Mouse (Mus musculus): ENCODE results near the gene Rdh1. TPM values are rescaled to one million over a fixed set of nuclear protein-coding genes. Genes with fewer than 3 reads are reported as not detected.

The Rdh1 gene
- total RNA-seq (2021) = under 1 TPM in 1 of 2 experiments, not detected in 1; 0.08 TPM

DNA sequence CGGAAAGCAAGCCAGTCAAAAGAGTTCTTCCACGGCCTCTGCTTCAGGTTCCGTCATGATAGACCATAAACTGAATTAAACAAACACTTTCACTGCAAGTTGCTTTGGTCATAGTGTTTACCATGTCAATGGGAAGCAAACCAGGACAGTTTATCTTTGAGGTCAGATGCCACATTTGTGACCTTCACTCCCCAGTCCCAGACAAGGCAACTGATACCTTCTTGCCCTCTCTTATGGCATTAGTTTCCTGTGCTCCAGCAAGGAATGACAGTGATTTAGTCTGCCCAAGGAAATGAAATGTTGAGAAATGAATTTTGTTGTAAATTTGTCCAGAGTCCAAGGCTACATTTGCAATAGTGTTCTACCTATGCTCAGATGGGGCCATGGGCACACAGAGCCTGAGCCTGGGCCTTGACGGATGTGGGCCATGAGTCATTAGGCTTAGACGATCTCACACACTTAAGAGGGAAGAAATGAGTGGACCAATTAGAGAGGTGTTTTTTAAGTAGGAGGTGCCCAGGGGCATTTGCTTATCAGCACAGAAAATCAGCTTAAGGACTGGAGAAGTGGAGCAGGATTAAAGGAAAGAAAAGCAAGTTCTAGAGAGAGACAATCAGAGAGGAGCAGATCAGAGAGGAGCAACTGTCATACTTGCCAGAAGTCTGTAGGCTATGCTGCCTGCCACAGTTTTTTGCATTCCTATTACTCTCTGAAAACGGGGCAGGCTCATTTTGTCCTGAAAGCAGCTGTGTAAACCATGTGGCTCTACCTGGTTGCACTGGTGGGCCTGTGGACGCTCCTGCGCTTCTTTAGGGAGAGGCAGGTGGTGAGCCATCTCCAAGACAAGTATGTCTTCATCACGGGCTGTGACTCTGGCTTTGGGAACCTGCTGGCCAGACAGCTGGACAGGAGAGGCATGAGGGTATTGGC, at the start of gene Rdh1, which contains the start of gene Rdh16f1:
Gene Rdh1 (plus strand): TSS at position 541 of the 930 bp plus-strand sequence.
Gene Rdh16f1 (plus strand): TSS at position 607 of the 930 bp plus-strand sequence.
- no peak for DNase-seq (ENCODE audit: low spot score)
- intact Hi-C loops (cut with DNase I) = no loop called here

DNA sequence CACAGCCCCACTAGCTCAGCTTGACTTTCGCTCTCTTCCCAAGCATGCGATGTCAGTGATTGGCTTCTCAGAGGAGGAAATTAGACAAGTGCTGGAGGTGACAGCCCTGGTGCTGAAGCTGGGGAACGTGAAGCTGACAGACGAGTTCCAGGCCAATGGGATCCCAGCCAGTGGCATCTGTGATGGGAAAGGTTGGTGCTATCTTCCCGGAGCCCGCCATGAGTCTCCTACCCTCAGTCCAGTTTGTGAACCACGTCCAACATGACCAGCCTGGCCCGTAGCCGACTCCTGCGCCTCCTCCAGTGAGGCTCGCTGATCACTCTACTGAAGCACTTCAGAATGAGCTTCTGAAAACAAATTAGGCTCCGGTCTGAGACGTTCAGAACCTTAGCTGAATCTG, 49.2 kb upstream of the Rdh1 start:
- intact Hi-C loops (cut with DNase I) = no loop called here
- no peak for DNase-seq (ENCODE audit: low spot score)

DNA sequence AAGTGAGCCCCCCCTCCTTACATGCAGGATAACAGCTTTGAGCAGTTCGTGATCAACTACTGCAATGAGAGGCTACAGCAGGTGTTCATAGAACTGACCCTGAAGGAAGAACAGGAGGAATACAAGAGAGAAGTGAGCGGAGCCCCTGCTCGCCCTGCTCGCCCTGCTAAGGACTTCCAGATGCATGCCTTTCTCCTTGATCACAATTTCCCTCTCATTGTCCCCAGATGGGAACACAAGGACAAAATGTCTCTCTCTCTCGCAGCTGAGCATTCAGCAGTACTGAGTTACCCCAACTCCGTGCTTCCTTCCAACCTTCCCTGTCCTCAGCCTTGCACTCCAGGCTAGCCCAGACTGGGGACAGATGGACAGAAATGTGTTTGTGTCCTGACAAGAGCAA, 46.8 kb upstream of the Rdh1 start:
- DNase-seq (ENCODE audit: low spot score) = no peak
- intact Hi-C loops (cut with DNase I) = no loop called here

DNA sequence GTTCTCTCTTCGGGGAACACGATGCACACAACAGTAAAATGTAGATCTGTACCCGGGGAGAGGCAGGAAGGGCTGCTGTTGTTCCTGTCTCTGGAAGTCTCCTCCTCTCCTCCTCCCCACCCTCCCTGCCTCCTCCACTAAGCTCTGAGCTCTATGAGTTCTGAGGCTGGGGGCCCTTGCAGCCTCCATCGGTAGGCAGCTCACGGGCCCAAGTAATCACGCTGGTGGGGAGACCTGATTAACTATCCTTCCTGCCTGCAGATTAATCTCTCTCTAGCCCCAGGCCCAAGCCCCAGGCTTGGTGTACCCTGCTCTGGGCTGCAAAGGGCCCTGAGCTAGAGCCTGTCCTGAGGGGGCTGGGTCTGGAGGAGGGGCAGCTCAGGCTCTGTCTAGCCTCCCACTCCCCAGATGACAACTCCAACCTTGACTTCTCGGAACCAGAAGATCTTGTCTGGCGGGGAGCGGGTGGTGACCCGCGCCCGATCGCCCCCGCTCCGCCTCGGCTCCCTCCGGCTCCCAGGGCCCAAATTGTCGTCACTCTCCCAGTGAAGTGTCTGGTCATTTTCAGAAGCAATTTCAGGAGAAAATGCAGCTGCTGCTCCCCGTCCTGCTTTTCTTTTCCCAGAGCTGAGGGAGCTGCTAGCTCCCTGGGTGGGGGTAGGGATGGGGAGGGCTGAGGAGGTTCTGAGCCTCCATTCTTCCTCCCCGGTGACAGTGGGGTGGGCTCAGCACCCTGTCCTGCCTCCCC, 37.7 kb upstream of the Rdh1 start:
- intact Hi-C loops (cut with DNase I) = no loop called here
- no peak for DNase-seq (ENCODE audit: low spot score)

DNA sequence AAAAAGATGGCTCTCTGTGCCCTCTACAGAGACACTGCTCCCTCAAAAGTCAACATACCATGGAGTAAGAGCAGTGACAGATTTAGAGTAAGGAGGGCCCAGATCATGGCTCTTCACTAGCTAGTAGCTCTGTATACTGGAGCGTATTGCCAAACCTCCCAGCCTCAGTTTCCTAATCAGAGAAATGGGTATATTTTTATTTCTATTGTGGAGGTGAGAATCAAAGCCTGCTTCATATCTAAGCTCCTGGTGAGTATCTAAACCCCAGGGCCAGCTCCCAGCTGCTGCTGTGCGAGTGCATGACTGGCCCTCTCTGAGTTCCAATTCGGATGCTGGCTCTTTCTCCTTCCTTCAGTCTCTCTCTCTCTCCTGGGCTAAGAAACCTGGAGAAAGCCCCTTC, 35.3 kb upstream of the Rdh1 start, which contains the start of gene Tac2:
Gene Tac2 (plus strand): TSS at position 301 of the 400 bp plus-strand sequence.
- intact Hi-C loops (cut with DNase I) = no loop called here
- DNase-seq (ENCODE audit: low spot score) = no peak

DNA sequence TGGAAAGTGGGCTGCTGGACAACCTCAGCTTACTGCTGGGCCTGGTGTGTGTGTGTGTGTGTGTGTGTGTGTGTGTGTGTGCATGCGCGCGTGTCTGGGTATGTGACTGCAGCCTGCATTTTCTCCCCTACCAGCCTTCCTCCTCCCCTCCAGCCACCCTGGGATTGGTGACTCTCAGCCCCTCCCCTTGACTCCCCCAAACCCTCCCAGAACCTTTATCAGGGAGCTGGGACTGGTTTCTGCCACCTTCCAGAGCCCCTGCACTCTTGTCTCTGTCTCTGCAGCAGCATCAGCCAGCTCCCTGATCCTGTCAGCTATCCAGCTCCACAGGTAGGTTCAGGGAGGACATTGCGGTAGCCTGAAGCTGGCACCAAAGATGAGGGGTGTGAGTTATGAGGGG, 34.4 kb upstream of the Rdh1 start:
- DNase-seq (ENCODE audit: low spot score) = no peak
- intact Hi-C loops (cut with DNase I) = no loop called here

DNA sequence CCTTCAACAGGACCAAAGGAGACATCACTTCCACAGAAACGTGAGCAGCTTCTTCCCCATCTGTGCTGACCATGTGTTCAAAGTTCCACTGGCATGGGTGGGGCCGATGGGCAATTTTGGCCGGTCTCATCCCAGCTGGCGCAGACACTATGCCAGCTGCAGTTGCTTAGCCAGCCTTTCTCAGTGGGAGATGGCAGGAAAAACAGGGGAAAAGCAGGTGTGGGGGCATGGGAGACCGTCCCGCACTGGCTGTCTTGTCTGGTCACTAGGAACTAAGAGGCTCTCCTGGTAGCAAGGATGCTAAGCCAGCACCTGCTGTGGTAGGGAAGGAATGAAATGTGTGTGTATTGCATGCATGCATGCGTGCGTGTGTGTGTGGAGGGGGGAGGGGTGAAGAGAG, 31.1 kb upstream of the Rdh1 start:
- DNase-seq (ENCODE audit: low spot score) = no peak
- intact Hi-C loops (cut with DNase I) = no loop called here

DNA sequence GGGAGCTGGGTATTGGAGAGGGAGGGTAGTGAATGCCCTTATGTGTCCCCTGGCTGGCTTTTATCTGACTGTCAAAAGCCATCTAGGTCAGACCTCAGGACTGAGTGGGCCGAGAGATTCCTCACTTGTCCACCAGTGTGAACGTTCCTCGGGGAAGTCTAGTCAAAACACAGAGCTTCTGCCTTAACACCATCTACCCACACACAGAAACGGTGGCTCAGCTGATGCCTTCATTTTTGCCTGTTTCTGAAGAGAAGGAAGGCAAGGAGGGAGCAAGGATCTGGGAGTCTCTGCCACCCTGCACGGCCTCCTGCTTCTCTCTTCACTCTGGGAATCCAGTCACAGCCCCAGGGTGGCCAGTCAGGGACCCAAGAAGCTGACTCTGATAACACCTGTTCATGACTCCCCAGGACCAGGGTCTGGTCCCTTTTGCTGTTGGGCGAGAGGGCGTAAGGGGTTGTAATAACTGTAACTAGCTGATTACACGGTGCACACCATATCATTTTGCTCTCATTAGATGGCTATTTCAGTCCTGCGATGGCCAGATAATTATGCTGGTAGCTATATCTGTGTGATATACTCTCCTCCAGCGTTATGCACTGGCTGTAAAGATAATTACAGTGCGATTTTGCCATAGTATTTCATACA, 29.1 kb upstream of the Rdh1 start:
- DNase-seq (ENCODE audit: low spot score) = no peak
- intact Hi-C loops (cut with DNase I) = no loop called here

DNA sequence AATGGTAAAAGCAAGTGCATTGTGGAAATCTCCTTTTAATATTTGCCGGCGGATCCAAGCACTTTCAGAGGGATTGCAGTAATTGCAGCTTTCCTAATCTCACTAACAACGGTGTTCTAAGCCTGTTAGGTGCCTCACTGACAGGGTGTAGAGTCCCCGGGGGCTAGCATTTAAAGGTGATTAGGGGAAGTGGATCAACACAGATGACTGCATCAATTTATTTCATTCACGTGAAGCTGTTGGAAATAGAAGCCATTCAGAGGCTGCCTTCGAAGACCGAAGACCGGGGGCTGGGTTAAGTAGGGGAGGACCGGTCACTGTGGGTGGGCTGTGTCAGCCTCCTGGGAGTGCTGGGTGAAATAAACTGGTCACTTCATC, 28.6 kb upstream of the Rdh1 start:
- no peak for DNase-seq (ENCODE audit: low spot score)
- intact Hi-C loops (cut with DNase I) = no loop called here

DNA sequence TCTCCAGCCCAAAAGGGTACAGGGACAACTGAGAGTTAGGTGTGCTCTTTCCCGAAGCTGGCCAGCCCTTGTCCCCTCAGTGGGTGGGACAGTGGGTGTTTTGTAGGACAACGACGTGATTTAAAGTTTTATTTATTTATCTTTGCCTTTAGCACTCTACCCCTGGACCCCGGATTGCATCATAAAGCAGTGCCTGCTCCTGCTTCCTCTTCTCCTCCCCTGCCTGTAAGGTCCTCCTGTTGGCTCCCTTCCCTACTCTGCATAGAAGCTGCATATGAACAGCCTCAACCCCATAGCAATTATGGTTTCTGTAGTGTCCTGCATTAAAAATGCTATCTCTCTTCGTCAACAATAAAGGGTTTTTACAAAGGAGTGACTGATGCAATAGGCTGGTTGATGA, 28.1 kb upstream of the Rdh1 start:
- intact Hi-C loops (cut with DNase I) = no loop called here
- DNase-seq (ENCODE audit: low spot score) = no peak

DNA sequence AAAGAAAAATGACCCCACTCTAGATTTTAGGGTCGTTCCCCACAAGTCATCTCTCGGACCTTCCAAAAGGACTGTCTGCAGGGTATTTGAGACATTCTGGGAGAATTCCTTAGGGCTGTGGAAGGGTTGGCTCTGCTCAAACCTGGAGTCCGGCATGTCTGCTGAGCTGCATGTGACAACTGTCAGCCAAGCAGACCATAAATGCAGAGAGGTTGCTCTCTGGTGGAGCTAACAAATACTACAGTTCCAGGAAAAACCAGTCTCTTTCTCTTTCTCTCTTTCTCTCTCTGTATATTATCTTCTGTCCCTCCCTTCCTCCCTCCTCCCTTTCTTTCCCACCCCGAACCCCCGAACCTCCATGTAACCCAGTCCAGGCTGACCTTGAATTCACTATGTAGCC, 25.1 kb upstream of the Rdh1 start:
- no peak for DNase-seq (ENCODE audit: low spot score)
- intact Hi-C loops (cut with DNase I) = no loop called here

DNA sequence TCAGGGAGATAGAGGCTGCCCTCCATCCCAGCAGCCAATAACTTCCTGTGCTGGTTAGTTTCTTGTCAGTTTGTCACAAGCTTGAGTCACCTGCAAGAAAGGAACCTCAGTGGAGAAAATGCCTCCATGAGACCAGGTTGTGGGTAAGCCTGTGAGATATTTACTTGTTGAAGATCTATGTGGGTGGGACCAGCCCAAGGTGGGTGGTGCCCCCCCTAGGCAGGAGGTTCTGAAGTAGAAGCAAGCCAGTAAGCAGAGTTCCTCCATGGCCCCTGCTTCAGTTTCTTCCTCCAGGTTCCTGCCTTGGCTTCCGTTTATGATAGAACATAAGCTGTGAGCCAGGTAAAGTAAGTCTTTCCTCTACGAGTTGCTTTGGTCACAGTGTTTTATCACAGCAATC, 23.3 kb upstream of the Rdh1 start:
- intact Hi-C loops (cut with DNase I) = loop anchor here (5.0 kb wide), 2 partner anchors 39 to 94 kb away; partner anchors contain the start of gene Stat6
- no peak for DNase-seq (ENCODE audit: low spot score)

DNA sequence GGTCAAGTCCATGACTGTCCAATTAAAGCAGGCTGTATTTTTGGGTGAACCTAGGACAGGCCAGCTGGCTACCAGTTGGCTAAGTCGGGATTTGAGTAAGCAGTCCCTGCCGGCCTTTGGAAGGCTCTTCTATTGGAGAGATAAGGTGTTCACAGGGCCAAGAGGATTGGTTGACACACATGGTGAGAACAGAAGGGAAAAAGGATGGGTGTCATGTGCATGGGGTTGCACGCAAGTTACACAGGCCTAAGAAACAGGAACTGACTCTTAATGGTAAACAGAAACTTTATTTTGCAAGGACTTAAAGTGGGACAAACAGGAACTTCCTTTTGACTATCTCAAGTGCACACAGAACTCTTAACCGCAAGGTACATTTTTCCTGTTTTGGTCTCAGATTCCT, 22.6 kb upstream of the Rdh1 start:
- no peak for DNase-seq (ENCODE audit: low spot score)
- intact Hi-C loops (cut with DNase I) = loop anchor here (1.0 to 5.0 kb wide), 3 partner anchors 40 to 198 kb away; partner anchors contain the start of gene Stat6

DNA sequence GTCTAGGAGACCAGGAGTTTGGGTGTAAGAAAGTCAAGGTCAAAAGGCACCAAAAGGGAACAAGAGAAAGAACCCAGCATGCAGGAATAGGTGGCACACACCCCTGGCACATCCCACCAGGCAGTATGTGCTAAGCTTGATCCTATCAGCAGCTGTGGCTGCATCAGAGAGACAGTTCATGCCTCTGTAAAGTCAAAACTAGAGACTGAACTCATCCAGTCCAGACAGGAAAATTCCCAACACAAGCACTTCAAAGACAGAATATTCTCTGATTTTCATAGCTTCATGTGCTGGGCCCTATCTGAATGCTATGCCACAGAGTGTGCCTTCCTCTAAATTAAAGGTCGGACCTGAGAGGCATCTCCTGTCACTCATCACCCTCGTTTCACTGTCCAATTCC, 22.0 kb upstream of the Rdh1 start:
- intact Hi-C loops (cut with DNase I) = loop anchor here (1.0 to 5.0 kb wide), 3 partner anchors 40 to 198 kb away; partner anchors contain the start of gene Stat6
- no peak for DNase-seq (ENCODE audit: low spot score)

DNA sequence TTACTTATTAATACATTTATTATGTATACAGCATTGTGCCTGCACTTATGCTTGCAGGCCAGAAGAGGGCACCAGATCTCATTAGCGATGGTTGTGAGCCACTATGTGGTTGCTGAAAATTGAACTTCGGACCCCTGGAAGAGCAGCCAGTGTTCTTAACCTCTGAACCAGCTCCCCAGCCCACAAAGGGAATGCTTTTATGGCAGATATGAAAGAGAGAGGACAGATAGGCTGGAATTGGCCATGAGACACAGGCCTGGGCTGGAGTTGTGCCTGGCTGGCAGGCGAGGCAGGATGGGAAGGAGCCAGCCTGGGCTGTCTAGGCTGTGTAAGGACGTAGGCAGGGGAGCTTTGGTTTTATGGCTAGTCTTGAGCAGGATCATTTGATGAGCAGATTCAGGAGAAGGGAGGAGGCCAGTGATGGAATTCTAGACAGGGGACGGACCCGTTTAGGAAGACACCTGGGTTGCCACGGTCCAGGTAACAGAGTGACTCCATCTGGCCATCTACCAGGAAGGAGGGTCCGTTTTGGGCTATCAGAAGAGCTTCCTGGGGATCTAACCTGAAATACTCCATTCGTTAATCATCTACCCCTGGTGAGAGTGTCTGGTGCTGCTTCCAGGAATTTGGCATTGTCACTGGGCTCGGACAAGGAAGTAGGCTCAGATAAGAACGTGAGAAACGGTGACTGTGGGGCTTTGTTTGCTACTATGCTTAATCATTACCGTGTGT, 21.2 kb upstream of the Rdh1 start:
- no peak for DNase-seq (ENCODE audit: low spot score)
- intact Hi-C loops (cut with DNase I) = loop anchor here (5.0 kb wide), 2 partner anchors 41 to 96 kb away; partner anchors contain the start of gene Stat6

DNA sequence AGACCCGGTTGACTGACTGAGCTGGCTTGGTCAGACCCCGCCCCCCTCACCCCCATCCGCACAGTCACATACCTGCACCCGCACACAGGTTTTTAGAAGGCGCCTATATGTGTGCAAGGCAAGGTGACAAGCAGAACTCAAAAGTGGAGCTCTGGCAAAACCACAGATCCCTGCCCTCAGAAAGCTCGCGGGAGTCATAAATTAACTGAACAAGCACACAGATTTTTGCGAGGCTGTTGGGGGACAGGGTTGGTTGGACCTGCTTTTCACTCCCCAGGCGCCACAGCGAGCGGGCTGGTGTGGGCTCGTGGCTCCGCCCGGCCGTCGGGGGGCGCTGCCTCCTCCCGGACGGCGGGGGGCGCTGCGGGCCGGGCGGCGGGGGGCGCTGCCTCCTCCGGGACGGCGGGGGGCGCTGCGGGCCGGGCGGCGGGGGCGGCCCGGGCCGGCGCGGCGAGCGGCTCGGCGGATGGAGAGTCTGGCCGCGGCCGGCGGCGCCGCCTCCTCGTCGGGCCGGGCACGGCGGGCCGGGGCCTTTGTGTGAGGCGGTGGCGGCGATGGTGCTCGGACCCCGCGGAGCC, 20.3 kb upstream of the Rdh1 start, which contains the start of gene Zbtb39:
Gene Zbtb39 (plus strand): TSS at position 456 of the 578 bp plus-strand sequence.
- intact Hi-C loops (cut with DNase I) = loop anchor here (5.0 kb wide), 2 partner anchors 42 to 97 kb away; partner anchors contain the start of gene Stat6
- DNase-seq (ENCODE audit: low spot score) = peak; percentile 64

DNA sequence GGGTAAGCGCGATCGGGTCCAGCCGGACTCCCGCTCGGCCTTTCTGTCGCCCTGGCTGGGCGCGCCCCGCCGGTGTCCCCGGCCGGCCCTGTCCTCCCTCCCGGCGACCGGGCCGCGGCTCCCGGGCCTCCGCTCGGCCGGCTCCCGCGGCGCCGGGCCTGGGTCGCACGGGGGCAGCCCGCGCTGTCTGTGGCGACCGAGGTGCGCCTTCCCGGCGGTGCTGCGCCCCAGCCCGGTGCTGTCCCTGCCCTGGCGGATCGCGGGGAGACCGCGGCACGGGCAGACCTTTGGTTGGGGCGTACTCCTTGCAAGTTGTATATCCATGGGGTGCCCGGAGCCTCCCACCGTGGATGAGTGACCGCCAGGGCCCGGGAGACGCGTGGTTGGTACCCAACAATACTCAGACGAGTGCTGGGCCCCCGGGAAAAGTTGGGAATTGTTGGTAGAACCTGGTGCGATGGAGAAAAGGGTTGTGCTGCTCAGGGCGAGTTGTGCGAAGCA, 19.8 kb upstream of the Rdh1 start:
- DNase-seq (ENCODE audit: low spot score) = peak; percentile 13
- intact Hi-C loops (cut with DNase I) = loop anchor here (5.0 kb wide), 3 partner anchors 42 to 268 kb away; partner anchors contain the start of genes Hsd17b6 and Stat6

DNA sequence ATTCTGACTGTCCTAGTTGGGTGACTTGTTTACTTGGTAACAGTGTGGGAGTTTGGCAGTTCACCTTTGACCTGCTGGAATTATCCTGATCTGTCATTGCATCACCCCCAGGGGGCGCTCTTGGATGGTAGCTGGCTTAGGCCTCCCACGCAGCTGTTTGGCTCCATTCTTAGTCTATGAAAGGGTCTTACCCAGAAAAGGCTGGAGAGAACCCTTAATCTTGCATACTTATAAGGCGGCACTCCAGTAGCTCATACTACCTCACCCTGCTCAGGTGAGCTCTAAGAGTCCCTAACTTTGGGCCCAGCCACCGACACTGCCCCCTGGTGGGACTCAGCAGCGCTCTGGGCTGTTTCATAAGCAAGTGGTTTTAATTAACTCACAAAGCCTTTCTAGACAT, 14.9 kb upstream of the Rdh1 start:
- no peak for DNase-seq (ENCODE audit: low spot score)
- intact Hi-C loops (cut with DNase I) = loop anchor here (5.0 kb wide), 1 partner anchor 263 kb away; the partner anchor contains the start of gene Hsd17b6

DNA sequence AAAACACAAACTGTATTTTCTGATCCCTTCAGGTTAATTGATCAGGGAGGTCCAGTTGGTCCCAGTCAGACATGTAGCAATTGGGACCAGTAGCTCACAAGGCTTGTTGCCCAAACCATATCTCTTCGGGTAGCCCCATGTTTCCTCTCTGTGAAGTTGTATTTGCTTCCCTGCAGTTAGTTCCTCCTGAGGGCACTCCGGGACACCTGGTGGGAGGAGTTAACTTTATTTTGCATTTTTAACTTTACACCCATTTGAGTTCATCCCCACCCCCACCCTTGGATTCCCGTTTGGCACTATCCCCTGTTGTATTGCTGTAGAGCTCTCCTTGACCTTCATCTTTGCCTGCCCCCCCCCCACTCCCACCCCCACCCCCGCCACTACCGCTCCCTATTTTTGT, 13.6 kb upstream of the Rdh1 start:
- no peak for DNase-seq (ENCODE audit: low spot score)
- intact Hi-C loops (cut with DNase I) = no loop called here

Data from heart, postnatal 25 days (tissue).